ENCODE assay signal across 9 mouse cellular contexts in genomic region chr17:67133440-67134103, GRCm38 (mm10).
DNase-seq lines count a peak whose midpoint lies in the region; ATAC-seq lines count a peak whose summit lies in the region.
"Had no signal": no experiment of that assay in that cellular context is flagged by ENCODE, and none has a peak within 500 bp of the region (broad histone marks: within the 10 kb centered on the region; RNA-seq: fewer than 3 reads in every experiment).

No protein-coding gene starts in this region.

- no peaks in the 10 kb centered on the region for H3K36me3 ChIP-seq in neural tube, embryonic 12.5 days
- no peaks in the 10 kb centered on the region for H3K36me3 ChIP-seq in embryonic facial prominence, embryonic 12.5 days
- H3K36me3 ChIP-seq: G1E had no signal

- no peaks in the 10 kb centered on the region for H3K9me3 ChIP-seq in neural tube, embryonic 12.5 days
- H3K9me3 ChIP-seq in embryonic facial prominence, embryonic 12.5 days = no peaks in the 10 kb centered on the region

- H3K4me2 ChIP-seq in neural tube, embryonic 12.5 days (replicated peaks) = no peak overlapping the region
- 0 out of 2 replicates have a peak overlapping the region, but pooled peaks have one; percentile 18 for H3K4me2 ChIP-seq in embryonic facial prominence, embryonic 12.5 days (replicated peaks)

- whole genome bisulfite sequencing in neural tube, embryonic 12.5 days = 44% methylated on average over 13 of the region's 13 CpGs
- 28% methylated on average over 13 of the region's 13 CpGs for WGBS in embryonic facial prominence, embryonic 12.5 days

- no peak overlapping the region for H3K27ac ChIP-seq in neural tube, embryonic 12.5 days
- peak overlapping the region; percentile 52 for H3K27ac ChIP-seq in embryonic facial prominence, embryonic 12.5 days

- H3K27me3 ChIP-seq in neural tube, embryonic 12.5 days (replicated peaks) = no peaks in the 10 kb centered on the region
- no peaks in the 10 kb centered on the region for H3K27me3 ChIP-seq in embryonic facial prominence, embryonic 12.5 days

- no peak for DNase-seq in neural tube, embryonic 10.5 days (ENCODE audit: extremely low spot score, low spot score)
- peak; percentile 77 to 84 for DNase-seq in heart, adult 9 months (ENCODE audit: low spot score in 2 of 2)
- peak; percentile 40 to 50 for DNase-seq in kidney, adult 8-10 months
- DNase-seq in lung, adult 18-20 months = peak; percentile 44 to 67
- DNase-seq in right cerebral cortex, postnatal 4 days = peak; percentile 37

- no peak overlapping the region for H3K9ac ChIP-seq in neural tube, embryonic 12.5 days
- H3K9ac ChIP-seq in embryonic facial prominence, embryonic 12.5 days = no peak overlapping the region

- ATAC-seq in neural tube, embryonic 12.5 days (ENCODE audit: low FRiP score, low read depth) = peak; percentile 53; the same call in 1 of the 2 replicates
- ATAC-seq in embryonic facial prominence, embryonic 12.5 days (ENCODE audit: insufficient number of reproducible peaks, insufficient read depth, low FRiP score, low TSS enrichment) = peak; percentile 52; the same call in 1 of the 2 replicates
- no peak for ATAC-seq in erythroblast, adult 5-6 weeks (replicated peaks; ENCODE audit: low FRiP score, poor library complexity, severe bottlenecking)

- H3K4me1 ChIP-seq in neural tube, embryonic 12.5 days = peaks cover 8% of the 10 kb centered on the region; the same call in 1 of the 2 replicates
- peaks cover 6% of the 10 kb centered on the region for H3K4me1 ChIP-seq in embryonic facial prominence, embryonic 12.5 days

- H3K4me3 ChIP-seq in neural tube, embryonic 12.5 days = no peak overlapping the region
- H3K4me3 ChIP-seq in embryonic facial prominence, embryonic 12.5 days = no peak overlapping the region
